Mouse (Mus musculus): ENCODE measurements around the gene Elmo1. TPM values are rescaled to one million over a fixed set of nuclear protein-coding genes. Genes with fewer than 3 reads are reported as not detected.

The Elmo1 gene
- polyA plus RNA-seq, 1 experiment, result 0.40 TPM

GRCm38 (mm10) chr13:20590983-20591382 is 500.6 kb downstream of the Elmo1 start:
- Histone ChIP-seq H3K27me3 (ENCODE audit: control insufficient read depth, insufficient read depth, insufficient read length) (no peaks in the 10 kb centered on the region), H3K4me2 (ENCODE audit: low read depth) (no peak overlapping the region), H3K4me3 (no peak overlapping the region), H3K79me2 (ENCODE audit: control insufficient read depth, insufficient read depth) (no peaks in the 10 kb centered on the region), H3K36me3 (ENCODE audit: control insufficient read depth, insufficient read depth) (no peaks in the 10 kb centered on the region), H3ac (ENCODE audit: control insufficient read depth, insufficient read length) (no peak overlapping the region)
- TF ChIP-seq E2F4 (IDR thresholded peaks at IDR 0.05; ENCODE audit: insufficient read depth) (no peak), MYOG (IDR thresholded peaks at IDR 0.05; ENCODE audit: control insufficient read depth in 1 of 3, insufficient read depth in 1 of 3, insufficient read length in 2 of 3, low read depth in 2 of 3) (no peak), CEBPB (IDR thresholded peaks at IDR 0.05; ENCODE audit: insufficient read depth, poor library complexity, severe bottlenecking) (no peak), POLR2A (IDR thresholded peaks at IDR 0.05; ENCODE audit: insufficient read length, low read depth) (no peak), REST (IDR thresholded peaks at IDR 0.05; ENCODE audit: insufficient read depth, insufficient read length) (no peak), TCF12 (IDR thresholded peaks at IDR 0.05; ENCODE audit: insufficient read depth, poor library complexity, severe bottlenecking) (no peak), USF1 (IDR thresholded peaks at IDR 0.05; ENCODE audit: low read depth) (no peak), MYOD1 (IDR thresholded peaks at IDR 0.05; ENCODE audit: control insufficient read depth in 1 of 3, insufficient read length in 2 of 3, low read depth in 2 of 3) (no peak), MAX (IDR thresholded peaks at IDR 0.05; ENCODE audit: low read depth) (no peak), POLR2AphosphoS2 (IDR thresholded peaks at IDR 0.05; ENCODE audit: insufficient read length, low read depth) (no peak)

DNA sequence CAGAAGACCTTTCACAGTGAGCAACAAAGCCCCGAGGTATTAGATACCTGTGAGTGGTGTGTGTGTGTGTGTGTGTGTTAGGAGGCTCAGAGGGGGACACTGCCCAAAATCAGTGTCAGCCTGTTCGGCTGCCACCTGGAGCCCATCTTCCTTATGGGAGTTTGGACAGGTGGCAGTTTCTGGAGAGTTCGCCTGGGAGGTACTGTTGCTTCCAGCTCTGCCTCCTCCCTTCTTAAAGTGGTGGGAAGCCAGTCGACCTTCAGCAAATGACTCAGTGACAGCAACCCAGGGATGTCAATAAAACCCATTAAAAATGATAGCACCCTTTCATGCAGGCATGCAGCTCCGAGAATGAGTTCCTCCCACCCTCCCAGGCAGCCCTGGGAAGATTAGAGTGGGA is 506.9 kb downstream of the Elmo1 start:
- TF ChIP-seq POLR2A (IDR thresholded peaks at IDR 0.05; ENCODE audit: insufficient read length, low read depth), result no peak
- no peak for TF ChIP-seq POLR2AphosphoS2 (IDR thresholded peaks at IDR 0.05; ENCODE audit: insufficient read length, low read depth)
- no peak for TF ChIP-seq SRF (IDR thresholded peaks at IDR 0.05; ENCODE audit: control insufficient read depth, insufficient read length, low read depth)
- no peak for TF ChIP-seq CEBPB (IDR thresholded peaks at IDR 0.05; ENCODE audit: insufficient read depth, poor library complexity, severe bottlenecking)
- no peak overlapping the region for H3K4me3 ChIP-seq
- no peaks in the 10 kb centered on the region for H3K79me2 ChIP-seq (ENCODE audit: control insufficient read depth, insufficient read depth)
- H3K36me3 ChIP-seq (ENCODE audit: control insufficient read depth, insufficient read depth), result no peaks in the 10 kb centered on the region
- no peaks in the 10 kb centered on the region for H3K27me3 ChIP-seq (ENCODE audit: control insufficient read depth, insufficient read depth, insufficient read length)
- no peak overlapping the region for H3ac ChIP-seq (ENCODE audit: control insufficient read depth, insufficient read length)
- no peak overlapping the region for H3K4me2 ChIP-seq (ENCODE audit: low read depth)

- TF ChIP-seq TCF12 (IDR thresholded peaks at IDR 0.05; ENCODE audit: insufficient read depth, poor library complexity, severe bottlenecking), result no peak
- no peak for TF ChIP-seq POLR2A (IDR thresholded peaks at IDR 0.05; ENCODE audit: insufficient read length, low read depth)
- no peak for TF ChIP-seq MYOD1 (IDR thresholded peaks at IDR 0.05; ENCODE audit: control insufficient read depth in 1 of 3, insufficient read length in 2 of 3, low read depth in 2 of 3)
Measured at GRCm38 (mm10) chr13:20598618-20599017, 508.2 kb downstream of the Elmo1 start.

GRCm38 (mm10) chr13:20600246-20600645 is 509.9 kb downstream of the Elmo1 start:
- TF ChIP-seq USF1 (IDR thresholded peaks at IDR 0.05; ENCODE audit: low read depth) (no peak), SRF (IDR thresholded peaks at IDR 0.05; ENCODE audit: control insufficient read depth, insufficient read length, low read depth) (no peak), MYOD1 (IDR thresholded peaks at IDR 0.05; ENCODE audit: control insufficient read depth in 1 of 3, insufficient read length in 2 of 3, low read depth in 2 of 3) (no peak), REST (IDR thresholded peaks at IDR 0.05; ENCODE audit: insufficient read depth, insufficient read length) (no peak), MYOG (IDR thresholded peaks at IDR 0.05; ENCODE audit: control insufficient read depth in 1 of 3, insufficient read depth in 1 of 3, insufficient read length in 2 of 3, low read depth in 2 of 3) (no peak), POLR2AphosphoS2 (IDR thresholded peaks at IDR 0.05; ENCODE audit: insufficient read length, low read depth) (no peak), CEBPB (IDR thresholded peaks at IDR 0.05; ENCODE audit: insufficient read depth, poor library complexity, severe bottlenecking) (no peak), MAX (IDR thresholded peaks at IDR 0.05; ENCODE audit: low read depth) (no peak), TCF12 (IDR thresholded peaks at IDR 0.05; ENCODE audit: insufficient read depth, poor library complexity, severe bottlenecking) (no peak), TCF3 (IDR thresholded peaks at IDR 0.05; ENCODE audit: insufficient read length, low read depth) (no peak), POLR2A (IDR thresholded peaks at IDR 0.05; ENCODE audit: insufficient read length, low read depth) (no peak), E2F4 (IDR thresholded peaks at IDR 0.05; ENCODE audit: insufficient read depth) (no peak)
- no peaks in the 10 kb centered on the region for H3K79me2 ChIP-seq (ENCODE audit: control insufficient read depth, insufficient read depth)
- H3ac ChIP-seq (ENCODE audit: control insufficient read depth, insufficient read length), result no peak overlapping the region
- no peaks in the 10 kb centered on the region for H3K27me3 ChIP-seq (ENCODE audit: control insufficient read depth, insufficient read depth, insufficient read length)
- no peak overlapping the region for H3K4me2 ChIP-seq (ENCODE audit: low read depth)
- no peaks in the 10 kb centered on the region for H3K36me3 ChIP-seq (ENCODE audit: control insufficient read depth, insufficient read depth)
- H3K4me3 ChIP-seq, result no peak overlapping the region

More at GRCm38 (mm10) chr13:20598618-20599017, 508.2 kb downstream of the Elmo1 start:
- H3ac ChIP-seq (ENCODE audit: control insufficient read depth, insufficient read length), result no peak overlapping the region
- H3K36me3 ChIP-seq (ENCODE audit: control insufficient read depth, insufficient read depth), result no peaks in the 10 kb centered on the region
- no peaks in the 10 kb centered on the region for H3K79me2 ChIP-seq (ENCODE audit: control insufficient read depth, insufficient read depth)
- no peaks in the 10 kb centered on the region for H3K27me3 ChIP-seq (ENCODE audit: control insufficient read depth, insufficient read depth, insufficient read length)
- H3K4me3 ChIP-seq, result no peak overlapping the region
- H3K4me2 ChIP-seq (ENCODE audit: low read depth), result no peak overlapping the region

DNA sequence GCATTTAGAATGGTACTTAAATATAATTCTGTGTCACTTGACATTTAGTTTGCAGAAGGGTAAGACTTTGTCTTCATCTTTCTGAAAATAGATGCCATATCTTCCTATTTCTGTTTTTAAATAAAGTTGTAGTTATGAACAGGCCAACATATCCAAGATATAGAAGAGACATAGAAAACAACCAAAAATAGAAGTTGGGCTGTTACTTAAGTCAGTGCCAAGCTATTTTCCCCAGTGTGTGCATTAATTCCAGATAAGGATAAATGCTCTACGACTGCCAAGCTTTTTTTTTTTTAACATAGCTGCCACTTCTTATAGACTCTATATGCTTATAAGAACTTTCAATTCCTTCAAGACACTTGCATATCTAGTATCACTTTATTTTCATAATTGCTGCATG is 511.0 kb downstream of the Elmo1 start:
- Histone ChIP-seq H3K79me2 (ENCODE audit: control insufficient read depth, insufficient read depth) (no peaks in the 10 kb centered on the region), H3K4me3 (no peak overlapping the region), H3K27me3 (ENCODE audit: control insufficient read depth, insufficient read depth, insufficient read length) (no peaks in the 10 kb centered on the region), H3ac (ENCODE audit: control insufficient read depth, insufficient read length) (no peak overlapping the region), H3K4me2 (ENCODE audit: low read depth) (no peak overlapping the region), H3K36me3 (ENCODE audit: control insufficient read depth, insufficient read depth) (no peaks in the 10 kb centered on the region)
- TF ChIP-seq MYOD1 (IDR thresholded peaks at IDR 0.05; ENCODE audit: control insufficient read depth in 1 of 3, insufficient read length in 2 of 3, low read depth in 2 of 3) (no peak), SRF (IDR thresholded peaks at IDR 0.05; ENCODE audit: control insufficient read depth, insufficient read length, low read depth) (no peak), POLR2AphosphoS2 (IDR thresholded peaks at IDR 0.05; ENCODE audit: insufficient read length, low read depth) (no peak), POLR2A (IDR thresholded peaks at IDR 0.05; ENCODE audit: insufficient read length, low read depth) (no peak), TCF12 (IDR thresholded peaks at IDR 0.05; ENCODE audit: insufficient read depth, poor library complexity, severe bottlenecking) (no peak), E2F4 (IDR thresholded peaks at IDR 0.05; ENCODE audit: insufficient read depth) (no peak), CEBPB (IDR thresholded peaks at IDR 0.05; ENCODE audit: insufficient read depth, poor library complexity, severe bottlenecking) (no peak), MYOG (IDR thresholded peaks at IDR 0.05; ENCODE audit: control insufficient read depth in 1 of 3, insufficient read depth in 1 of 3, insufficient read length in 2 of 3, low read depth in 2 of 3) (no peak), REST (IDR thresholded peaks at IDR 0.05; ENCODE audit: insufficient read depth, insufficient read length) (no peak), MAX (IDR thresholded peaks at IDR 0.05; ENCODE audit: low read depth) (no peak), USF1 (IDR thresholded peaks at IDR 0.05; ENCODE audit: low read depth) (no peak), TCF3 (IDR thresholded peaks at IDR 0.05; ENCODE audit: insufficient read length, low read depth) (no peak)
